Mouse (Mus musculus) megakaryocyte, adult 5-6 weeks (primary cell): Measurements from ENCODE around the gene Ercc6. TPM values are rescaled to one million over a fixed set of nuclear protein-coding genes. Genes with fewer than 3 reads are reported as not detected.

Experiments used
- total RNA-seq, 2 experiments: library from RNA; stranded (forward) in 1 of 2; stranded (reverse) in 1 of 2; fragments of 153-499, 151-499 nt in 1 of 2; fragments of 221-1000, 200-1000 nt in 1 of 2; gene quantifications; 2 replicates each; pipeline versions ENCODE4 v1.2.3 to v1.2.4; 2015 to 2017

The Ercc6 gene
- total RNA-seq, 2 experiments from 2014 or later = 7.2 to 8.7 TPM

Other genes with a start within 250 kb of the Ercc6 start
- not detected in 2 replicates for gene Ogdhl, start 191.5 kb upstream of the Ercc6 start, total RNA-seq (2015)
- gene Ogdhl, start 191.5 kb upstream of the Ercc6 start, total RNA-seq (2017) = not detected in 2 replicates
- not detected in 2 replicates for gene 1700024G13Rik, start 125.1 kb upstream of the Ercc6 start, total RNA-seq (2015)
- not detected in 2 replicates for gene 1700024G13Rik, start 125.1 kb upstream of the Ercc6 start, total RNA-seq (2017)
- not detected in 2 replicates for gene Slc18a3, start 48.7 kb upstream of the Ercc6 start, total RNA-seq (2015)
- not detected in 2 replicates for gene Slc18a3, start 48.7 kb upstream of the Ercc6 start, total RNA-seq (2017)
- not detected in 2 replicates for gene Chat, start 47.5 kb upstream of the Ercc6 start, total RNA-seq (2015)
- not detected in 2 replicates for gene Chat, start 47.5 kb upstream of the Ercc6 start, total RNA-seq (2017)
- gene Prrxl1, start 85.9 kb downstream of the Ercc6 start, total RNA-seq (2015) = not detected in 2 replicates
- not detected in 2 replicates for gene Prrxl1, start 85.9 kb downstream of the Ercc6 start, total RNA-seq (2017)
- not detected in 2 replicates for gene 3425401B19Rik, start 171.8 kb downstream of the Ercc6 start, total RNA-seq (2015)
- not detected in 2 replicates for gene 3425401B19Rik, start 171.8 kb downstream of the Ercc6 start, total RNA-seq (2017)